Mouse (Mus musculus) kidney, adult 2 months (tissue): Measurements from ENCODE around the gene E4f1. TPM values are rescaled to one million over a fixed set of nuclear protein-coding genes. Genes with fewer than 3 reads are reported as not detected.
A peak's percentile ranks its signal among the peaks of the same experiment; 100 is the strongest.

ENCODE experiments used
- DNase-seq: peaks from one replicate; pipeline ENCODE4 v3.0.0; 2021
- H3K27ac ChIP-seq: fragments of 200-500 bp; 2 replicates; pipeline ENCODE4 v1.5.1; 2012; ENCODE audit warnings: low read depth, low read length, control low read depth, inconsistent platforms; ENCODE audit not compliant: insufficient read depth
- H3K27me3 ChIP-seq: fragments of 200-500 bp; replicated peaks from 2 replicates; pipeline ENCODE4 v1.6.1; 2012; ENCODE audit warnings: mild to moderate bottlenecking, moderate library complexity, low read length, inconsistent platforms; ENCODE audit not compliant: control insufficient read depth, insufficient read depth
- H3K36me3 ChIP-seq: fragments of 200-500 bp; 2 replicates; pipeline ENCODE4 v1.6.1; 2012; ENCODE audit warnings: mild to moderate bottlenecking, moderate library complexity, low read length, inconsistent platforms; ENCODE audit not compliant: control insufficient read depth, insufficient read depth
- H3K4me1 ChIP-seq: fragments of 200-500 bp; 2 replicates; pipeline ENCODE4 v1.6.1; 2011; ENCODE audit warnings: low read length; ENCODE audit not compliant: control insufficient read depth, insufficient read depth
- H3K4me3 ChIP-seq: fragments of 200-500 bp; 2 replicates; pipeline ENCODE4 v1.5.1; 2011; ENCODE audit warnings: mild to moderate bottlenecking, low read depth, low read length, control low read depth; ENCODE audit not compliant: insufficient read depth
- CTCF ChIP-seq: fragments of 200-500 bp; conservative IDR thresholded peaks from 2 replicates; pipeline ENCODE4 v1.5.1; 2011; ENCODE audit warnings: low read depth, mild to moderate bottlenecking, control low read depth, low read length, moderate library complexity, mixed read lengths; ENCODE audit not compliant: insufficient read depth, insufficient read length
- POLR2A ChIP-seq: fragments of 200-500 bp; IDR thresholded peaks from one replicate; pipeline ENCODE4 v1.6.1; 2011; ENCODE audit warnings: low read depth, low read length, control low read depth
- WGBS: fragments of 180-500 bp; shearing (Covaris S2); methylation state at CpG from one replicate; pipeline ENCODE4 v1.1.7; 2018; 5-methylcytosine and 5-hydroxymethylcytosine counted together
- polyA plus RNA-seq: library from polyadenylated mRNA; depleted of rRNA; stranded (reverse); fragments of >200 nt; gene quantifications from 2 replicates; pipeline ENCODE4 v1.2.3, GENCODE M21; 2012

Gene E4f1
- polyA plus RNA-seq, 1 experiment, result 63.7 TPM

DNA sequence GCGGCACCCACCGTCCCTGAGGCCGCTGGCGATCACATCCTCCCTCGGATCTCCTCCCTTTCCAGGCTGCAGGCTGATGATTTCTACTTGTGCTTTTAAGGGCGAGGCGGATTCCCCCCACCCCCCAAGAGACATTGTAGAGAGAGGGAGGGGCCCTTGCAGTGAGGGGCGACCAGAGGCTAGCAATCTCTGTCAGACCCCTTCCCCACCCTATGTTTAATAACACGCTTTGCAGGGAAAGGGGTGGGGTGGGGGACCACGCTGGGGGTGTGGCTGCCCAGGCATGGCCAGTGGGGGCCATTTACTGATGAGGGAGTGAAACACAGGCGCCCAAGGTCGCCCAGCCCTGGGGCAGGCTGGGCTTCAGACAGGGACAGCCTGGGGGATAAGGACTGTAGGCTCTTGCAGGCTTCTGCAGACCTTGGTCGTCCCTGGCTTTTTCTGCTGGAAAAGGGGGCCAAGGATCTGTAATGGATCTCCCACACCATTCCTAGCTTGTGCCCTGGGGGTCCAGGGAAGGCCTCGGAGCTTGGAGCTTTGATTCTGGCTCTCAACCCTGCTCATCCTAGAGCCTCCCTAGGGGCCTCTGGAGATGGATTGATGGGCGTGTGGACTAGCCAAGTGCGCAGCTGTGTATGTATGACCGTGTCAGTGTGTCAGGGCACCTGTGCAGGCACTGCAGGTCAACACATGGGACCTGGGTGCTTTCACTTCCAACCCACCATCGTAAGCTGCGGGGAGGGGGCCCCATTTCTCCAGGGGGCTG lies 19.3 kb upstream of the E4f1 start:
- 39% methylated on average over 19 of the region's 19 CpGs for WGBS
- Histone ChIP-seq H3K4me3 (peak overlapping the region; percentile 53; the same call in 1 of the 2 replicates), H3K27ac (no peak overlapping the region), H3K27me3 (no peaks in the 10 kb centered on the region; the same call in 1 of the 2 replicates), H3K36me3 (no peaks in the 10 kb centered on the region), H3K4me1 (no peaks in the 10 kb centered on the region)
- TF ChIP-seq CTCF (no peak), POLR2A (no peak)
- no peak for DNase-seq

- Histone ChIP-seq H3K4me1 (no peaks in the 10 kb centered on the region), H3K36me3 (no peaks in the 10 kb centered on the region), H3K27ac (no peak overlapping the region), H3K27me3 (no peaks in the 10 kb centered on the region; the same call in 1 of the 2 replicates), H3K4me3 (peak overlapping the region; percentile 53)
- WGBS, result under 1% methylated on average over 73 of the region's 81 CpGs
- DNase-seq, result no peak
- TF ChIP-seq CTCF (no peak), POLR2A (no peak)
Observed at GRCm38 (mm10) chr17:24488662-24489264, 18.6 kb upstream of the E4f1 start.

DNA sequence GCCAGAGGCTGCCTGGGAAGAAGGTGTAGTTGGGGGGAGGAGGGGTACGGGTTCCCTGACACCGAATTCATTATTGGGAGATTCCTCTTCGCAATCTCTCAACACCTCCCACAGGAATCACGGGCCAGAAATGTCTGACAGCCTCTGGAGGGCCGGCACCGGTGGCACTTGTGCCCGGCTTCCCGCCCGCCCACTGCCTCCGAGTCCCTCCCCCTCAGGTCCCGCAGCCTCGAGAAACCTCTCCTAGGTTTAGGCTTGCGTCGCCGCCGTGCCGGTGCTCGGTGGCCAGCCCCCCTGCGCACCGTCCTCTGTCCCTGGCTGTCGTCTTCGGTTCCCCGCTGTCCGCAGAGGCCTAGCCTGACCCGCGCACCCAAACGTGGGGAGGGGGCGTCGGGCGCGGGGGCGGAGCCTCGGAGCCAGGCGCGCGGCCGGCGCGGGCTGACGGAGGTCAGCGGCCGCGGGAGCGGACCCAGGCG lies 18.1 kb upstream of the E4f1 start, which contains the start of gene Caskin1:
Gene Caskin1, plus strand, starts transcription at position 416 of the 476 bp plus-strand sequence.
- H3K27me3 ChIP-seq, result no peaks in the 10 kb centered on the region; the same call in 1 of the 2 replicates
- WGBS, result 1% methylated on average over 44 of the region's 45 CpGs
- TF ChIP-seq CTCF, result no peak
- no peak for TF ChIP-seq POLR2A
- no peaks in the 10 kb centered on the region for H3K4me1 ChIP-seq
- H3K4me3 ChIP-seq, result peak within 1 kb of the TSS; percentile 53
- no peak for DNase-seq
- no peaks in the 10 kb centered on the region for H3K36me3 ChIP-seq
- H3K27ac ChIP-seq, result no peak within 1 kb of the TSS

GRCm38 (mm10) chr17:24485090-24485860 lies 15.2 kb upstream of the E4f1 start:
- Histone ChIP-seq H3K27me3 (no peaks in the 10 kb centered on the region; the same call in 1 of the 2 replicates), H3K4me1 (no peaks in the 10 kb centered on the region), H3K4me3 (no peak overlapping the region), H3K27ac (no peak overlapping the region), H3K36me3 (no peaks in the 10 kb centered on the region)
- WGBS, result 60% methylated on average over 11 of the region's 11 CpGs
- DNase-seq, result no peak
- TF ChIP-seq POLR2A, result no peak
- TF ChIP-seq CTCF, result no peak

DNA sequence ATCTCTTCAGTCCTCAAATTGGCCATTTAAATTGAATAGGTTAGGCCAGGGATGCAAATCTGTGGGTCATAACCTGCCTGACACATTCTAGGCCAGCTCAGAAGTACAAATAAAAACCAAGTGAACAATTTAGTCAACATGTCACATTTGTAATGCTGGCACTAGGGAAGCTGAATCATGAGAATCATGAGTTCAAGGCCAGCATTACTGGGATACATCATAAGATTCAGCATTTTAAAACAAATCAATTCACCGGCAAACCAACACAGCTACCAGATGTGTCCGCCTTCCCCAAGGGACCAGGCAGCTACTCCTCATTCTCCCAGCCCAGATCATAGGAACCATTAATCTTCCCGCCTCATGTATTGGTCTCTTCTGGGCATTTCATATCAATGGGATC lies 13.4 kb upstream of the E4f1 start:
- TF ChIP-seq CTCF (no peak), POLR2A (no peak)
- H3K4me3 ChIP-seq, result no peak overlapping the region
- no peaks in the 10 kb centered on the region for H3K36me3 ChIP-seq
- 94% methylated on average over 3 of the region's 3 CpGs for WGBS
- H3K27ac ChIP-seq, result no peak overlapping the region
- no peaks in the 10 kb centered on the region for H3K27me3 ChIP-seq
- DNase-seq, result no peak
- no peaks in the 10 kb centered on the region for H3K4me1 ChIP-seq

GRCm38 (mm10) chr17:24481027-24481815 lies 11.1 kb upstream of the E4f1 start:
- 91% methylated on average over 20 of the region's 20 CpGs for WGBS
- H3K27me3 ChIP-seq, result no peaks in the 10 kb centered on the region
- H3K4me3 ChIP-seq, result no peak overlapping the region
- H3K4me1 ChIP-seq, result peaks cover 6% of the 10 kb centered on the region; the same call in 1 of the 2 replicates
- DNase-seq, result no peak
- TF ChIP-seq CTCF (no peak), POLR2A (no peak)
- no peak overlapping the region for H3K27ac ChIP-seq
- H3K36me3 ChIP-seq, result no peaks in the 10 kb centered on the region; the same call in 1 of the 2 replicates
